Mouse (Mus musculus) midbrain, embryonic 14.5 days (tissue): ENCODE data around the gene Cstf2t. TPM values are rescaled to one million over a fixed set of nuclear protein-coding genes. Genes with fewer than 3 reads are reported as not detected.

ENCODE experiments used
- ATAC-seq: fragments of 200-750 bp; cut with Nextera tagmentation; 2 replicates; pipeline ENCODE4 v1.8.0; 2017; ENCODE audit warnings: moderate number of reproducible peaks, moderate library complexity; ENCODE audit not compliant: low FRiP score, low TSS enrichment
- DNase-seq: peaks from one replicate; pipeline ENCODE4 v3.0.0-alpha.2; 2015
- H3K27ac ChIP-seq: fragments of 300-500 bp; sonication (generic); replicated peaks from 2 replicates; pipeline ENCODE4 v1.5.1; 2014; ENCODE audit warnings: mild to moderate bottlenecking, low read depth, low read length, moderate library complexity
- H3K27me3 ChIP-seq: fragments of 300-500 bp; sonication (generic); 2 replicates; pipeline ENCODE4 v1.6.1; 2014; ENCODE audit warnings: low read length, control low read depth, mixed read lengths; ENCODE audit not compliant: control insufficient read depth, insufficient read depth
- H3K36me3 ChIP-seq: fragments of 300-500 bp; sonication (generic); 2 replicates; pipeline ENCODE4 v1.6.1; 2014; ENCODE audit warnings: low read length, control low read depth; ENCODE audit not compliant: control insufficient read depth, insufficient read depth
- H3K4me1 ChIP-seq: fragments of 300-500 bp; sonication (generic); 2 replicates; pipeline ENCODE4 v1.6.1; 2014; ENCODE audit warnings: mild to moderate bottlenecking, antibody characterized with exemption, low read length, control low read depth; ENCODE audit not compliant: control insufficient read depth, insufficient read depth
- H3K4me2 ChIP-seq: fragments of 300-500 bp; sonication (generic); 2 replicates; pipeline ENCODE4 v1.6.1; 2014; ENCODE audit warnings: mild to moderate bottlenecking, low read length, moderate library complexity
- H3K4me3 ChIP-seq: fragments of 300-500 bp; sonication (generic); replicated peaks from 2 replicates; pipeline ENCODE4 v1.5.1; 2014; ENCODE audit warnings: low read depth, low read length
- H3K9ac ChIP-seq: fragments of 300-500 bp; sonication (generic); replicated peaks from 2 replicates; pipeline ENCODE4 v1.6.1; 2014; ENCODE audit warnings: mild to moderate bottlenecking, low read length, moderate library complexity
- H3K9me3 ChIP-seq: fragments of 300-500 bp; sonication (generic); 2 replicates; pipeline ENCODE4 v1.6.1; 2016; ENCODE audit warnings: low read length, control low read depth, mixed read lengths; ENCODE audit not compliant: control insufficient read depth
- WGBS: fragments of 180-500 bp; shearing (Covaris S2); extraction: QIAGEN DNeasy Blood & Tissue Kit; methylation state at CpG from one replicate; pipeline ENCODE4 v1.1.7; 2014; 5-methylcytosine and 5-hydroxymethylcytosine counted together
- polyA plus RNA-seq: library from polyadenylated mRNA; unstranded; fragments of >200 nt; fragmentation: Nextera tagmentation; extraction: Ambion mirVana; gene quantifications from 2 replicates; pipeline ENCODE4 v1.2.1, GENCODE M21; 2014

The Cstf2t gene
- polyA plus RNA-seq, result 63.0 and 66.5 TPM in 2 replicates

- peak within 1 kb of the TSS; percentile 89 for H3K27ac ChIP-seq
- no peaks in the 10 kb centered on the region for H3K27me3 ChIP-seq
- peaks cover 19% of the 10 kb centered on the region for H3K4me1 ChIP-seq
- peaks cover 29% of the 10 kb centered on the region for H3K36me3 ChIP-seq
- peak within 1 kb of the TSS; percentile 76 for H3K9ac ChIP-seq
- WGBS, result 2% methylated on average over 56 of the region's 56 CpGs
- peak within 1 kb of the TSS; percentile 72 for H3K4me3 ChIP-seq
- peak; percentile 100 for ATAC-seq
- DNase-seq, result peak; percentile 99
- peak within 1 kb of the TSS; percentile 95 for H3K4me2 ChIP-seq
- peaks cover 3% of the 10 kb centered on the region; the same call in 1 of the 2 replicates for H3K9me3 ChIP-seq
Observed at GRCm38 (mm10) chr19:31082662-31083429, at the start of gene Cstf2t. TSS of gene Cstf2t (plus strand) at chr19:31082837.

GRCm38 (mm10) chr19:31038951-31039350 lies 43.7 kb upstream of the Cstf2t start:
- H3K9ac ChIP-seq, result no peak overlapping the region
- DNase-seq, result no peak
- H3K4me1 ChIP-seq, result no peaks in the 10 kb centered on the region
- WGBS, result 76% methylated on average over 3 of the region's 3 CpGs
- H3K36me3 ChIP-seq, result no peaks in the 10 kb centered on the region
- no peaks in the 10 kb centered on the region for H3K27me3 ChIP-seq
- no peak for ATAC-seq
- H3K27ac ChIP-seq, result no peak overlapping the region
- no peaks in the 10 kb centered on the region for H3K9me3 ChIP-seq
- no peak overlapping the region for H3K4me3 ChIP-seq
- H3K4me2 ChIP-seq, result no peak overlapping the region

GRCm38 (mm10) chr19:31040948-31041847 lies 41.4 kb upstream of the Cstf2t start:
- 53% methylated on average over 2 of the region's 2 CpGs for WGBS
- Histone ChIP-seq H3K27me3 (no peaks in the 10 kb centered on the region), H3K27ac (no peak overlapping the region), H3K9me3 (no peaks in the 10 kb centered on the region), H3K4me3 (no peak overlapping the region), H3K4me2 (no peak overlapping the region), H3K9ac (no peak overlapping the region), H3K36me3 (no peaks in the 10 kb centered on the region), H3K4me1 (no peaks in the 10 kb centered on the region)
- DNase-seq (no peak), ATAC-seq (no peak)

GRCm38 (mm10) chr19:31046601-31047000 lies 36.0 kb upstream of the Cstf2t start:
- no peak overlapping the region for H3K4me3 ChIP-seq
- no peaks in the 10 kb centered on the region for H3K9me3 ChIP-seq
- DNase-seq (no peak), ATAC-seq (no peak)
- H3K27ac ChIP-seq, result no peak overlapping the region
- no peaks in the 10 kb centered on the region for H3K27me3 ChIP-seq
- no peak overlapping the region for H3K4me2 ChIP-seq
- H3K36me3 ChIP-seq, result no peaks in the 10 kb centered on the region
- no peak overlapping the region for H3K9ac ChIP-seq
- WGBS, result 95% methylated on average over 4 of the region's 4 CpGs
- H3K4me1 ChIP-seq, result no peaks in the 10 kb centered on the region

GRCm38 (mm10) chr19:31064740-31065139 lies 17.9 kb upstream of the Cstf2t start:
- Histone ChIP-seq H3K4me2 (no peak overlapping the region), H3K4me1 (no peaks in the 10 kb centered on the region), H3K27ac (no peak overlapping the region), H3K9ac (no peak overlapping the region), H3K4me3 (no peak overlapping the region), H3K9me3 (no peaks in the 10 kb centered on the region), H3K27me3 (no peaks in the 10 kb centered on the region), H3K36me3 (no peaks in the 10 kb centered on the region)
- no peak for DNase-seq
- ATAC-seq, result no peak
- 64% methylated on average over 1 of the region's 1 CpGs for WGBS

DNA sequence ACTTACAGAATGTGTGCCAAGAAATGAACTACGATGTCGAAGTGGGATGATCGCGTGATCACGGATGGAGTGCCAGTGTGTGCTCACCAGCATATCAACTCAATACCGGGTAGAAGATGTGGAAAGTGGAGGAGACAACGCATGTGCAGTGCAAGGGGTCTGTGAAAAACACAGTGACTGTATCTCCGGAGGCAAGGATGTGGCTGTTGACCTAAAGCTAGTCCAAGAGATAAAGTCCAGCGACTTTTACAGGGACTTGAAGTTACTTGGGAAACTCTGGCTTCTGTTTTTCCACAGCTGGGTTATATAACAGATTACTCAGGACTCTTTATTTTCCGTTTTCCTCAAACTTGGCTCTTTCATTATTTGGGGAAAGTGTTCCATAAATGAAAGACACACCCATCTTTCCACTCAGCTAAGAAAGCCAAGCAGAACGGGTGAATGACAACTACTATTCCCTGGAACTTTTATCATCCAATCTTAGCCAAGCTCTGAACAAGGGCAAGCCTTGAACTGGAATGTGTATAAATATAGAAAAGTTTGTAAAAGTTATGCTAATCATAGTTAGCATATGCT lies 17.3 kb upstream of the Cstf2t start:
- H3K36me3 ChIP-seq, result no peaks in the 10 kb centered on the region
- ATAC-seq, result no peak
- WGBS, result 90% methylated on average over 11 of the region's 11 CpGs

GRCm38 (mm10) chr19:31073959-31074716 lies 8.5 kb upstream of the Cstf2t start:
- peak overlapping the region; percentile 47 for H3K4me2 ChIP-seq
- H3K4me1 ChIP-seq, result peaks cover 11% of the 10 kb centered on the region
- peak overlapping the region; percentile 14; the same call in 1 of the 2 replicates for H3K4me3 ChIP-seq
- 19% methylated on average over 24 of the region's 24 CpGs for WGBS
- ATAC-seq, result peak; percentile 79
- no peaks in the 10 kb centered on the region for H3K27me3 ChIP-seq
- H3K9me3 ChIP-seq, result no peaks in the 10 kb centered on the region
- H3K27ac ChIP-seq, result peak overlapping the region; percentile 63
- H3K9ac ChIP-seq, result 0 out of 2 replicates have a peak overlapping the region, but pooled peaks have one; percentile 20
- no peaks in the 10 kb centered on the region for H3K36me3 ChIP-seq
- peak; percentile 62 for DNase-seq

More for the DNA sequence above, 17.3 kb upstream of the Cstf2t start:
- Histone ChIP-seq H3K27ac (no peak overlapping the region), H3K4me3 (no peak overlapping the region), H3K4me2 (no peak overlapping the region), H3K9ac (no peak overlapping the region), H3K4me1 (no peaks in the 10 kb centered on the region), H3K27me3 (no peaks in the 10 kb centered on the region), H3K9me3 (no peaks in the 10 kb centered on the region)
- no peak for DNase-seq

DNA sequence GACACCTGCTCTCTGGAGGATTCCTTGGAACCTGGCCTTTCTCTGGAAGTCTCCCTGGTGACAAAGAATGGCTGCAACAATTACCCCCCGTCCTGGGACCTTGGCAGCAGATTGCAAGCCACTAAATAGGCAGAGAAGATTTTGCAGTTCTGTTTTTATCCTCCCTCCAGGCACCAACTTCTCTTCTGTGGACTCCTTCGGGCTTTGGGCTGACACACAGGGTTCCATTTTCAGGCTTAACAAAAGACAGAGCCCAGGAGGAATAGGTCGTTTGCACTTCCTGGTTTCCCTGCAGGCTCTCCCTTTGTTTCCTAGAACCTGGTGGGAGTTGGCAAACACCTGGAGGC lies 7.9 kb upstream of the Cstf2t start:
- peak; percentile 61; the same call in 1 of the 2 replicates for ATAC-seq
- no peaks in the 10 kb centered on the region for H3K36me3 ChIP-seq
- no peaks in the 10 kb centered on the region for H3K9me3 ChIP-seq
- H3K4me3 ChIP-seq, result peak overlapping the region; percentile 14; the same call in 1 of the 2 replicates
- peak overlapping the region; percentile 47 for H3K4me2 ChIP-seq
- DNase-seq, result peak; percentile 51
- peak overlapping the region; percentile 63 for H3K27ac ChIP-seq
- no peaks in the 10 kb centered on the region for H3K27me3 ChIP-seq
- 2% methylated on average over 3 of the region's 3 CpGs for WGBS
- H3K4me1 ChIP-seq, result peaks cover 11% of the 10 kb centered on the region
- no peak overlapping the region for H3K9ac ChIP-seq
